Mouse (Mus musculus): Measurements from ENCODE around the gene Dstn. TPM values are rescaled to one million over a fixed set of nuclear protein-coding genes. Genes with fewer than 3 reads are reported as not detected.

Dstn gene
- total and polyA plus RNA-seq, 2 experiments from 2014 or later, result 627 to 913 TPM

DNA sequence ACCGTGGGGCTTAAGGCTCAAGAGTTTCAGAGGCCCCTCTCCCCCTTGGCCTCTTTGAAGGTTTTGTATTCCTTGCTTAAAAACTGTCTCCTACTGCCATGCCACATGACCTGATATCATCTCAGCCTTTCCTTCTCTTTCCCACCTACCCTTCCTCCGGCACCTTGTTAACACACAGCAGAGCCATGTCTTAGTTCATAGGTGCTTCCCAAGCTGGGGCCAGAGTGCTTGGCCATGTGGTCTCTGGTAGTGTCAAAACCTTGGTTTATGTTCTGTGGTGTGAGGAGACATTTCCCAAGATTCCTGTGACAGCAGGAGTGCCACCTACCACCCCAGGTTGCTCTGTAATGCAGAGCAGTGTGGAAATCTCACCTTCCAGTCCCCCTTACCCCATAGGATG, 31.3 kb downstream of the Dstn start:
- Histone ChIP-seq H3K27me3 (ENCODE audit: control insufficient read depth, insufficient read depth, low read length) (no peaks in the 10 kb centered on the region), H3K4me3 (ENCODE audit: low read depth, low read length) (no peak overlapping the region), H3K27ac (ENCODE audit: low read depth) (no peak overlapping the region), H3K4me2 (ENCODE audit: low read depth, low read length) (no peak overlapping the region), H3K36me3 (replicated peaks; ENCODE audit: control insufficient read depth, insufficient read depth, low read length) (peaks cover 91% of the 10 kb centered on the region), H3K4me1 (ENCODE audit: control insufficient read depth, insufficient read depth) (peaks cover 18% of the 10 kb centered on the region), H3K9ac (replicated peaks; ENCODE audit: low read depth, low read length) (no peak overlapping the region), H3K9me3 (replicated peaks; ENCODE audit: control insufficient read depth, low read length) (no peaks in the 10 kb centered on the region)
- no peak for ATAC-seq (ENCODE audit: insufficient read depth, low read depth)
- TF ChIP-seq EP300 (IDR thresholded peaks at IDR 0.05; ENCODE audit: low read depth) (no peak), CTCF (IDR thresholded peaks at IDR 0.05; ENCODE audit: low read depth) (no peak)
- 81% methylated on average over 2 of the region's 2 CpGs for WGBS
- no peak for DNase-seq (ENCODE audit: low spot score)

DNA sequence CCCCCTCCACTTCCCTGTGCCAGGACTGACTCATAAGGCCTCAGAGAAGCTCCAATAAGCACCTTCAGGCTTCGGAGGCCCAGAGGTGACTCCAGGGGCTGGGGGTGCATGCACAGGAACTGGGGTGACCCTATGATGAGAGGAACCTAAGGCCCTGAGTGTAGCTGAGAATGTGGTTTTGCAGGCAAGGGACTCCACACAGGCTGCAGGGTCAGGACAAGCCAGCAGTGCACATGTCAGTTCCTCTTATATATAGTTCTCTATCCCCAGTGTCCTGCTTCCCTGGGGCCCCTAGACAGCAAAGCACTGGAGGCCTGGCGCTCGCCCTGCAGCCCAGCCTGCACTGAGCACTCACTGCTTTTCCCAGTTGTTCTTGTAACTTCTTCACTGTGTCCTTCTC, 32.9 kb downstream of the Dstn start:
- Histone ChIP-seq H3K4me1 (ENCODE audit: control insufficient read depth, insufficient read depth) (peaks cover 18% of the 10 kb centered on the region), H3K27me3 (ENCODE audit: control insufficient read depth, insufficient read depth, low read length) (no peaks in the 10 kb centered on the region), H3K27ac (ENCODE audit: low read depth) (peak overlapping the region; percentile 71), H3K9ac (replicated peaks; ENCODE audit: low read depth, low read length) (no peak overlapping the region), H3K9me3 (replicated peaks; ENCODE audit: control insufficient read depth, low read length) (no peaks in the 10 kb centered on the region), H3K4me2 (ENCODE audit: low read depth, low read length) (no peak overlapping the region), H3K36me3 (replicated peaks; ENCODE audit: control insufficient read depth, insufficient read depth, low read length) (peaks cover 95% of the 10 kb centered on the region), H3K4me3 (ENCODE audit: low read depth, low read length) (no peak overlapping the region)
- DNase-seq (ENCODE audit: low spot score) (no peak), ATAC-seq (ENCODE audit: insufficient read depth, low read depth) (no peak)
- WGBS, result 54% methylated on average over 3 of the region's 3 CpGs
- TF ChIP-seq CTCF (IDR thresholded peaks at IDR 0.05; ENCODE audit: low read depth) (no peak), EP300 (IDR thresholded peaks at IDR 0.05; ENCODE audit: low read depth) (no peak)

GRCm38 (mm10) chr2:143948416-143948815, 33.3 kb downstream of the Dstn start:
- H3K27me3 ChIP-seq (ENCODE audit: control insufficient read depth, insufficient read depth, low read length), result no peaks in the 10 kb centered on the region
- TF ChIP-seq CTCF (IDR thresholded peaks at IDR 0.05; ENCODE audit: low read depth) (no peak), EP300 (IDR thresholded peaks at IDR 0.05; ENCODE audit: low read depth) (no peak)
- peak; percentile 73; the same call in 1 of the 2 replicates for ATAC-seq (ENCODE audit: insufficient read depth, low read depth)
- H3K9ac ChIP-seq (replicated peaks; ENCODE audit: low read depth, low read length), result no peak overlapping the region
- H3K27ac ChIP-seq (ENCODE audit: low read depth), result peak overlapping the region; percentile 71
- no peaks in the 10 kb centered on the region for H3K9me3 ChIP-seq (replicated peaks; ENCODE audit: control insufficient read depth, low read length)
- DNase-seq (ENCODE audit: low spot score), result peak; percentile 69
- peaks cover 95% of the 10 kb centered on the region for H3K36me3 ChIP-seq (replicated peaks; ENCODE audit: control insufficient read depth, insufficient read depth, low read length)
- 35% methylated on average over 4 of the region's 4 CpGs for WGBS
- H3K4me1 ChIP-seq (ENCODE audit: control insufficient read depth, insufficient read depth), result peaks cover 18% of the 10 kb centered on the region
- no peak overlapping the region for H3K4me3 ChIP-seq (ENCODE audit: low read depth, low read length)
- no peak overlapping the region for H3K4me2 ChIP-seq (ENCODE audit: low read depth, low read length)

- 93% methylated on average over 6 of the region's 6 CpGs for WGBS
- Histone ChIP-seq H3K36me3 (replicated peaks; ENCODE audit: control insufficient read depth, insufficient read depth, low read length) (peaks cover 95% of the 10 kb centered on the region), H3K4me2 (ENCODE audit: low read depth, low read length) (no peak overlapping the region), H3K27me3 (ENCODE audit: control insufficient read depth, insufficient read depth, low read length) (no peaks in the 10 kb centered on the region), H3K4me1 (ENCODE audit: control insufficient read depth, insufficient read depth) (peaks cover 18% of the 10 kb centered on the region), H3K27ac (ENCODE audit: low read depth) (no peak overlapping the region), H3K9me3 (replicated peaks; ENCODE audit: control insufficient read depth, low read length) (no peaks in the 10 kb centered on the region), H3K4me3 (ENCODE audit: low read depth, low read length) (no peak overlapping the region), H3K9ac (replicated peaks; ENCODE audit: low read depth, low read length) (no peak overlapping the region)
- TF ChIP-seq CTCF (IDR thresholded peaks at IDR 0.05; ENCODE audit: low read depth), result no peak
- TF ChIP-seq EP300 (IDR thresholded peaks at IDR 0.05; ENCODE audit: low read depth), result no peak
- DNase-seq (ENCODE audit: low spot score) (no peak), ATAC-seq (ENCODE audit: insufficient read depth, low read depth) (no peak)
These were observed 34.1 kb downstream of the Dstn start for GRCm38 (mm10) chr2:143949217-143949616.

GRCm38 (mm10) chr2:143950290-143951027, 35.3 kb downstream of the Dstn start:
- Histone ChIP-seq H3K27me3 (ENCODE audit: control insufficient read depth, insufficient read depth, low read length) (no peaks in the 10 kb centered on the region), H3K4me2 (ENCODE audit: low read depth, low read length) (no peak overlapping the region), H3K4me1 (ENCODE audit: control insufficient read depth, insufficient read depth) (peaks cover 18% of the 10 kb centered on the region), H3K9ac (replicated peaks; ENCODE audit: low read depth, low read length) (no peak overlapping the region), H3K36me3 (replicated peaks; ENCODE audit: control insufficient read depth, insufficient read depth, low read length) (peaks cover 98% of the 10 kb centered on the region), H3K9me3 (replicated peaks; ENCODE audit: control insufficient read depth, low read length) (no peaks in the 10 kb centered on the region), H3K27ac (ENCODE audit: low read depth) (no peak overlapping the region; the same call in 1 of the 2 replicates), H3K4me3 (ENCODE audit: low read depth, low read length) (no peak overlapping the region)
- 63% methylated on average over 5 of the region's 5 CpGs for WGBS
- DNase-seq (ENCODE audit: low spot score), result no peak
- no peak for ATAC-seq (ENCODE audit: insufficient read depth, low read depth)
- no peak for TF ChIP-seq EP300 (IDR thresholded peaks at IDR 0.05; ENCODE audit: low read depth)
- no peak for TF ChIP-seq CTCF (IDR thresholded peaks at IDR 0.05; ENCODE audit: low read depth)

DNA sequence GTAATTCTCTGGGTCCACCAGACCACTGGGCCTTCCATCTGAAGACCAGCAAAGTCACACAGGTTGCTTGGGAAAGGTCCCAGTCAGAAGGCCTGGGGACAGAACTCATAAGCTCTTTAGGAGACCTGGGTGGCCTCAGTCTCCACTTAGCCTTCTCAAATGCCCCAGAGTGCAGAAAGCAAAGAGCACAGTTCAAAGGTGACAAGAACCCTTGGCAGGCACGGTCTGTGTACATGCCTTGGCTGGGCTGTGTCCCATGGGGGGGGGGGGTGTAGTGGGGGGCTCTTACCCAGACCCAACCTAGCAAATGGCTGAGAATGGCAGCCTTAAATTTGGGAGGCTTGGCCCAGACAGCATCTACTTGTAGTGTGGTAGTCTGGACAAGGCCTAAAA, 35.9 kb downstream of the Dstn start:
- H3K4me1 ChIP-seq (ENCODE audit: control insufficient read depth, insufficient read depth), result peaks cover 18% of the 10 kb centered on the region
- H3K27ac ChIP-seq (ENCODE audit: low read depth), result no peak overlapping the region
- peaks cover 98% of the 10 kb centered on the region for H3K36me3 ChIP-seq (replicated peaks; ENCODE audit: control insufficient read depth, insufficient read depth, low read length)

More for the DNA sequence above, 35.9 kb downstream of the Dstn start:
- H3K9me3 ChIP-seq (replicated peaks; ENCODE audit: control insufficient read depth, low read length), result no peaks in the 10 kb centered on the region
- TF ChIP-seq CTCF (IDR thresholded peaks at IDR 0.05; ENCODE audit: low read depth) (no peak), EP300 (IDR thresholded peaks at IDR 0.05; ENCODE audit: low read depth) (no peak)
- 52% methylated on average over 1 of the region's 1 CpGs for whole genome bisulfite sequencing
- DNase-seq (ENCODE audit: low spot score) (no peak), ATAC-seq (ENCODE audit: insufficient read depth, low read depth) (no peak)
- no peaks in the 10 kb centered on the region for H3K27me3 ChIP-seq (ENCODE audit: control insufficient read depth, insufficient read depth, low read length)
- no peak overlapping the region for H3K4me3 ChIP-seq (ENCODE audit: low read depth, low read length)
- H3K9ac ChIP-seq (replicated peaks; ENCODE audit: low read depth, low read length), result no peak overlapping the region
- H3K4me2 ChIP-seq (ENCODE audit: low read depth, low read length), result no peak overlapping the region
